Mouse (Mus musculus) forebrain, embryonic 10.5 days (tissue): ENCODE results near the gene Lrriq3. TPM values are rescaled to one million over a fixed set of nuclear protein-coding genes. Genes with fewer than 3 reads are reported as not detected.
A peak's percentile ranks its signal among the peaks of the same experiment; 100 is the strongest.

Source experiments
- DNase-seq: peaks from one replicate; pipeline ENCODE4 v3.0.0-alpha.2; 2017; ENCODE audit warnings: low spot score; ENCODE audit errors: extremely low spot score
- H3K27ac ChIP-seq: fragments of 300-500 bp; sonication (generic); 2 replicates; pipeline ENCODE4 v1.5.1; 2016; ENCODE audit warnings: mild to moderate bottlenecking
- H3K27me3 ChIP-seq: fragments of 300-500 bp; sonication (generic); 2 replicates; pipeline ENCODE4 v1.6.1; 2016; ENCODE audit warnings: mild to moderate bottlenecking; ENCODE audit not compliant: poor library complexity, severe bottlenecking
- H3K36me3 ChIP-seq: fragments of 300-500 bp; sonication (generic); replicated peaks from 2 replicates; pipeline ENCODE4 v1.6.1; 2016; ENCODE audit warnings: mild to moderate bottlenecking, moderate library complexity
- H3K4me1 ChIP-seq: fragments of 300-500 bp; sonication (generic); 2 replicates; pipeline ENCODE4 v1.6.1; 2016
- H3K4me3 ChIP-seq: fragments of 300-500 bp; sonication (generic); 2 replicates; pipeline ENCODE4 v1.5.1; 2016; ENCODE audit warnings: mild to moderate bottlenecking, moderate library complexity
- H3K9me3 ChIP-seq: fragments of 300-500 bp; sonication (generic); 2 replicates; pipeline ENCODE4 v1.6.1; 2016; ENCODE audit warnings: mild to moderate bottlenecking, moderate library complexity
- WGBS: fragments of 180-500 bp; shearing (Covaris S2); methylation state at CpG from one replicate; pipeline ENCODE4 v1.1.7; 2016; 5-methylcytosine and 5-hydroxymethylcytosine counted together
- polyA plus RNA-seq: library from polyadenylated mRNA; unstranded; fragments of >200 nt; fragmentation: Nextera tagmentation; extraction: Ambion mirVana; gene quantifications from 2 replicates; pipeline ENCODE4 v1.2.1, GENCODE M21; 2016

Lrriq3 gene
- 0.79 and 1.2 TPM in 2 replicates for polyA plus RNA-seq

- Histone ChIP-seq H3K4me1 (peaks cover 12% of the 10 kb centered on the region), H3K4me3 (peak within 1 kb of the TSS; percentile 70), H3K27me3 (no peaks in the 10 kb centered on the region), H3K36me3 (peaks cover 11% of the 10 kb centered on the region; the same call in 1 of the 2 replicates), H3K9me3 (no peaks in the 10 kb centered on the region), H3K27ac (peak within 1 kb of the TSS; percentile 92)
- DNase-seq, result peak; percentile 95
- under 1% methylated on average over 47 of the region's 47 CpGs for WGBS
These were observed at the start of gene Lrriq3, which contains the start of gene Fpgt for GRCm38 (mm10) chr3:155093116-155093956. Gene Lrriq3, plus strand, starts transcription at chr3:155093434. Gene Fpgt, minus strand, starts transcription at chr3:155093403.

GRCm38 (mm10) chr3:155052021-155052420 lies 41.2 kb upstream of the Lrriq3 start:
- Histone ChIP-seq H3K27me3 (no peaks in the 10 kb centered on the region), H3K9me3 (no peaks in the 10 kb centered on the region), H3K4me1 (no peaks in the 10 kb centered on the region), H3K27ac (no peak overlapping the region), H3K36me3 (no peaks in the 10 kb centered on the region), H3K4me3 (no peak overlapping the region)
- no peak for DNase-seq

GRCm38 (mm10) chr3:155053189-155053588 lies 40.0 kb upstream of the Lrriq3 start:
- no peaks in the 10 kb centered on the region for H3K4me1 ChIP-seq
- no peaks in the 10 kb centered on the region for H3K9me3 ChIP-seq
- H3K27ac ChIP-seq, result no peak overlapping the region
- H3K27me3 ChIP-seq, result no peaks in the 10 kb centered on the region
- no peaks in the 10 kb centered on the region for H3K36me3 ChIP-seq
- no peak overlapping the region for H3K4me3 ChIP-seq
- no peak for DNase-seq
- WGBS, result 70% methylated on average over 1 of the region's 1 CpGs

GRCm38 (mm10) chr3:155055231-155055916 lies 37.9 kb upstream of the Lrriq3 start, which contains the start of gene Tnni3k:
Gene Tnni3k, minus strand, starts transcription at chr3:155055407.
- WGBS, result 79% methylated on average over 6 of the region's 6 CpGs
- Histone ChIP-seq H3K27ac (no peak within 1 kb of the TSS), H3K4me1 (no peaks in the 10 kb centered on the region), H3K4me3 (no peak within 1 kb of the TSS), H3K9me3 (no peaks in the 10 kb centered on the region), H3K27me3 (no peaks in the 10 kb centered on the region), H3K36me3 (no peaks in the 10 kb centered on the region)
- DNase-seq, result no peak

GRCm38 (mm10) chr3:155056606-155057005 lies 36.6 kb upstream of the Lrriq3 start:
- Histone ChIP-seq H3K4me3 (no peak overlapping the region), H3K36me3 (no peaks in the 10 kb centered on the region), H3K27ac (no peak overlapping the region), H3K27me3 (no peaks in the 10 kb centered on the region), H3K9me3 (no peaks in the 10 kb centered on the region), H3K4me1 (no peaks in the 10 kb centered on the region)
- DNase-seq, result no peak

- H3K4me3 ChIP-seq, result no peak overlapping the region
- H3K27me3 ChIP-seq, result no peaks in the 10 kb centered on the region
- no peaks in the 10 kb centered on the region for H3K9me3 ChIP-seq
- no peak for DNase-seq
- H3K27ac ChIP-seq, result no peak overlapping the region
- H3K4me1 ChIP-seq, result no peaks in the 10 kb centered on the region
- no peaks in the 10 kb centered on the region for H3K36me3 ChIP-seq
These were observed 35.7 kb upstream of the Lrriq3 start for GRCm38 (mm10) chr3:155057566-155057965.

- no peaks in the 10 kb centered on the region for H3K4me1 ChIP-seq
- H3K4me3 ChIP-seq, result no peak overlapping the region
- DNase-seq, result no peak
- H3K9me3 ChIP-seq, result no peaks in the 10 kb centered on the region
- no peak overlapping the region for H3K27ac ChIP-seq
- 86% methylated on average over 6 of the region's 6 CpGs for WGBS
- H3K27me3 ChIP-seq, result no peaks in the 10 kb centered on the region
- no peaks in the 10 kb centered on the region for H3K36me3 ChIP-seq
These were observed 34.3 kb upstream of the Lrriq3 start for GRCm38 (mm10) chr3:155058800-155059448.

GRCm38 (mm10) chr3:155059449-155059822 lies 33.8 kb upstream of the Lrriq3 start:
- no peaks in the 10 kb centered on the region for H3K36me3 ChIP-seq
- no peak overlapping the region for H3K4me3 ChIP-seq
- DNase-seq, result no peak
- no peaks in the 10 kb centered on the region for H3K4me1 ChIP-seq
- no peaks in the 10 kb centered on the region for H3K27me3 ChIP-seq
- H3K9me3 ChIP-seq, result no peaks in the 10 kb centered on the region
- H3K27ac ChIP-seq, result no peak overlapping the region

- Histone ChIP-seq H3K4me3 (no peak overlapping the region), H3K9me3 (no peaks in the 10 kb centered on the region), H3K4me1 (no peaks in the 10 kb centered on the region), H3K36me3 (no peaks in the 10 kb centered on the region), H3K27me3 (no peaks in the 10 kb centered on the region), H3K27ac (no peak overlapping the region)
- 90% methylated on average over 4 of the region's 4 CpGs for WGBS
- DNase-seq, result no peak
These were observed 15.3 kb upstream of the Lrriq3 start for GRCm38 (mm10) chr3:155077908-155078307.

- 96% methylated on average over 6 of the region's 6 CpGs for WGBS
- Histone ChIP-seq H3K27ac (no peak overlapping the region), H3K4me3 (peak overlapping the region; percentile 70), H3K36me3 (peaks cover 22% of the 10 kb centered on the region), H3K4me1 (peaks cover 12% of the 10 kb centered on the region), H3K27me3 (no peaks in the 10 kb centered on the region), H3K9me3 (no peaks in the 10 kb centered on the region)
- no peak for DNase-seq
These were observed 1.2 kb upstream of the Lrriq3 start for GRCm38 (mm10) chr3:155092081-155092480.

- no peaks in the 10 kb centered on the region for H3K36me3 ChIP-seq
- no peaks in the 10 kb centered on the region for H3K27me3 ChIP-seq
- no peaks in the 10 kb centered on the region for H3K4me1 ChIP-seq
- 96% methylated on average over 1 of the region's 1 CpGs for WGBS
- no peak for DNase-seq
- H3K9me3 ChIP-seq, result no peaks in the 10 kb centered on the region
- no peak overlapping the region for H3K27ac ChIP-seq
- no peak overlapping the region for H3K4me3 ChIP-seq
These were observed 6.0 kb downstream of the Lrriq3 start for GRCm38 (mm10) chr3:155099266-155099665.

- WGBS, result 62% methylated on average over 1 of the region's 1 CpGs
- DNase-seq, result no peak
- no peaks in the 10 kb centered on the region for H3K27me3 ChIP-seq
These were observed 12.7 kb downstream of the Lrriq3 start for GRCm38 (mm10) chr3:155105957-155106356.

GRCm38 (mm10) chr3:155137737-155138136 lies 44.5 kb downstream of the Lrriq3 start:
- 92% methylated on average over 5 of the region's 5 CpGs for WGBS
- no peaks in the 10 kb centered on the region for H3K36me3 ChIP-seq
- no peaks in the 10 kb centered on the region for H3K27me3 ChIP-seq
- H3K4me3 ChIP-seq, result no peak overlapping the region
- H3K9me3 ChIP-seq, result no peaks in the 10 kb centered on the region
- H3K4me1 ChIP-seq, result no peaks in the 10 kb centered on the region
- H3K27ac ChIP-seq, result no peak overlapping the region
- DNase-seq, result no peak

More at GRCm38 (mm10) chr3:155105957-155106356, 12.7 kb downstream of the Lrriq3 start:
- Histone ChIP-seq H3K27ac (no peak overlapping the region), H3K9me3 (no peaks in the 10 kb centered on the region), H3K36me3 (no peaks in the 10 kb centered on the region), H3K4me3 (no peak overlapping the region), H3K4me1 (no peaks in the 10 kb centered on the region)
